Mouse (Mus musculus): ENCODE measurements around the gene Defa21. TPM values are rescaled to one million over a fixed set of nuclear protein-coding genes. Genes with fewer than 3 reads are reported as not detected.
"Not testable (repeated sequence)": the region's sequence is repeated elsewhere in the genome, so short reads cannot be mapped to it uniquely, and the experiment has no call there.

Gene Defa21
- polyA plus RNA-seq, 1 experiment from 2014 or later: not detected

GRCm38 (mm10) chr8:21064738-21065137 is 39.4 kb downstream of the Defa21 start, which contains the start of gene Defa35:
TSS of gene Defa35 (plus strand) at chr8:21065038.
- H3K27ac ChIP-seq (ENCODE audit: low read length); H3K9ac ChIP-seq (ENCODE audit: low read depth, low read length); H3K27me3 ChIP-seq (ENCODE audit: control insufficient read depth, insufficient read depth, low read depth, low read length); H3K4me1 ChIP-seq (ENCODE audit: control insufficient read depth, low read depth, low read length); H3K4me3 ChIP-seq (ENCODE audit: low read depth, low read length); H3K36me3 ChIP-seq (ENCODE audit: control insufficient read depth, insufficient read depth); H3K4me2 ChIP-seq (ENCODE audit: low read depth, low read length); ATAC-seq (ENCODE audit: low read depth); H3K9me3 ChIP-seq (replicated peaks; ENCODE audit: control insufficient read depth, low read length): not testable (repeated sequence)
- 56% methylated on average over 1 of the region's 1 CpGs for WGBS (ENCODE audit: insufficient replicate concordance)

Other genes starting within 250 kb of the Defa21 start
- not detected in 2 replicates for gene Defb33, start 132.9 kb upstream of the Defa21 start, polyA plus RNA-seq (2015; fragmentation: Nextera tagmentation; extraction: Ambion mirVana)
- gene Gm15056, start 122.9 kb upstream of the Defa21 start, polyA plus RNA-seq (2015; fragmentation: Nextera tagmentation; extraction: Ambion mirVana): not detected in 2 replicates
- not detected in 2 replicates for gene Gm6040, start 103.5 kb upstream of the Defa21 start, polyA plus RNA-seq (2015; fragmentation: Nextera tagmentation; extraction: Ambion mirVana)
- gene AY761185, start 80.8 kb upstream of the Defa21 start, polyA plus RNA-seq (2015; fragmentation: Nextera tagmentation; extraction: Ambion mirVana): not detected in 2 replicates
- not detected in 2 replicates for gene Defa23, start 29.5 kb downstream of the Defa21 start, polyA plus RNA-seq (2015; fragmentation: Nextera tagmentation; extraction: Ambion mirVana)
- gene Defa35, start 39.5 kb downstream of the Defa21 start, polyA plus RNA-seq (2015; fragmentation: Nextera tagmentation; extraction: Ambion mirVana): not detected in 2 replicates
- gene Defa25, start 58.9 kb downstream of the Defa21 start, polyA plus RNA-seq (2015; fragmentation: Nextera tagmentation; extraction: Ambion mirVana): not detected in 2 replicates
- gene Gm14851, start 70.5 kb downstream of the Defa21 start, polyA plus RNA-seq (2015; fragmentation: Nextera tagmentation; extraction: Ambion mirVana): not detected in 2 replicates
- gene Defa30, start 109.1 kb downstream of the Defa21 start, polyA plus RNA-seq (2015; fragmentation: Nextera tagmentation; extraction: Ambion mirVana): not detected in 2 replicates
- not detected in 2 replicates for gene Defa22, start 136.7 kb downstream of the Defa21 start, polyA plus RNA-seq (2015; fragmentation: Nextera tagmentation; extraction: Ambion mirVana)
- not detected in 2 replicates for gene Defa31, start 166.1 kb downstream of the Defa21 start, polyA plus RNA-seq (2015; fragmentation: Nextera tagmentation; extraction: Ambion mirVana)
- gene Gm15293, start 176.0 kb downstream of the Defa21 start, polyA plus RNA-seq (2015; fragmentation: Nextera tagmentation; extraction: Ambion mirVana): not detected in 2 replicates
- gene Gm15292, start 224.2 kb downstream of the Defa21 start, polyA plus RNA-seq (2015; fragmentation: Nextera tagmentation; extraction: Ambion mirVana): not detected in 2 replicates